Mouse (Mus musculus) forebrain, embryonic 10.5 days (tissue): ENCODE results near the gene Sec24c. TPM values are rescaled to one million over a fixed set of nuclear protein-coding genes. Genes with fewer than 3 reads are reported as not detected.

Experiments used
- DNase-seq: peaks from one replicate; pipeline ENCODE4 v3.0.0-alpha.2; 2017; ENCODE audit warnings: low spot score; ENCODE audit errors: extremely low spot score
- H3K27ac ChIP-seq: fragments of 300-500 bp; sonication (generic); 2 replicates; pipeline ENCODE4 v1.5.1; 2016; ENCODE audit warnings: mild to moderate bottlenecking
- H3K27me3 ChIP-seq: fragments of 300-500 bp; sonication (generic); 2 replicates; pipeline ENCODE4 v1.6.1; 2016; ENCODE audit warnings: mild to moderate bottlenecking; ENCODE audit not compliant: poor library complexity, severe bottlenecking
- H3K36me3 ChIP-seq: fragments of 300-500 bp; sonication (generic); replicated peaks from 2 replicates; pipeline ENCODE4 v1.6.1; 2016; ENCODE audit warnings: mild to moderate bottlenecking, moderate library complexity
- H3K4me1 ChIP-seq: fragments of 300-500 bp; sonication (generic); 2 replicates; pipeline ENCODE4 v1.6.1; 2016
- H3K4me3 ChIP-seq: fragments of 300-500 bp; sonication (generic); 2 replicates; pipeline ENCODE4 v1.5.1; 2016; ENCODE audit warnings: mild to moderate bottlenecking, moderate library complexity
- H3K9me3 ChIP-seq: fragments of 300-500 bp; sonication (generic); 2 replicates; pipeline ENCODE4 v1.6.1; 2016; ENCODE audit warnings: mild to moderate bottlenecking, moderate library complexity
- WGBS: fragments of 180-500 bp; shearing (Covaris S2); methylation state at CpG from one replicate; pipeline ENCODE4 v1.1.7; 2016; 5-methylcytosine and 5-hydroxymethylcytosine counted together
- polyA plus RNA-seq: library from polyadenylated mRNA; unstranded; fragments of >200 nt; fragmentation: Nextera tagmentation; extraction: Ambion mirVana; gene quantifications from 2 replicates; pipeline ENCODE4 v1.2.1, GENCODE M21; 2016

Sec24c gene
- polyA plus RNA-seq, 1 experiment from 2014 or later: 101 TPM

DNA sequence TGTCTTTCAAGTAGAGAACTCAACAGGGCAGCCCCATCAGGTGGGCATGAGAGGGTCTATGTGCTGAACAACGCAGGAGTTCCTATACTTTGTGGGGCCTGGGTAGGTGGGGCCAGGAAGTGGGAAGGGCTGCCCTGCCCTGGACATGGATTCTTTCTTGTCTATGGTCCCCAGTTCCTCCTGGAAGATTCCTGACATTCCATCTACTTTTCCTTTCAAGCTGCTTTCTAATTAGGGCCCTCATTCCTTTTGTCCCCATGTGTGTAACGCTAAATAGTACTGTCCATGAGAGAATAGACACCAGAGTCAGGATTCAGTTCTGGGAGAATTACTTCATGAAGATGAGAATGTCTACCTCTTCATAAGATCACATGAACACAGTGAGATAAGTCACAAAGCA is 10.5 kb upstream of the Sec24c start:
- Histone ChIP-seq H3K4me3 (no peak overlapping the region), H3K4me1 (peaks cover 35% of the 10 kb centered on the region), H3K36me3 (no peaks in the 10 kb centered on the region), H3K27me3 (peaks cover 66% of the 10 kb centered on the region), H3K9me3 (no peaks in the 10 kb centered on the region), H3K27ac (no peak overlapping the region)
- no peak for DNase-seq
- WGBS: 59% methylated on average over 2 of the region's 2 CpGs

DNA sequence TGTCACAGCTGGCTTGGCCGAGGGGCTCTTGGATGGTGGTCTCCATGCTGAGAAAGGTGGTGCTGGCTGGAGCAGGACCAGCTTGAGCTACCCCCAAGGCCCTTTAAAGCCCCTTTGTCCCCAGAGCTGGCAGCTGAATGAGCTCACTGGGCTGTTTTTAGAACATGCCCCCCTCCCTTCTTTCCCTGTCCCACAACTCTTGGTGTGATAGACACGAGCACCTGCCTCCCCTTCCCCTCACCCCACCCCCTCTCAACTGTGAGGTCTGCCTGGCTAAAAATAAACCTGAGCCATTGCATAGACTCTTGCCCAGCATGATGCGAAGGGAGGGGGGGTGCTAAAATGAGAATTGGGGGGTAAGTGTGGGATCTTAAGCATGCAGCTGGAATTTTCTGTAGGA is 9.7 kb upstream of the Sec24c start:
- H3K4me1 ChIP-seq: peaks cover 35% of the 10 kb centered on the region
- no peaks in the 10 kb centered on the region for H3K36me3 ChIP-seq
- no peaks in the 10 kb centered on the region for H3K9me3 ChIP-seq
- H3K4me3 ChIP-seq: no peak overlapping the region
- no peak for DNase-seq
- peaks cover 73% of the 10 kb centered on the region for H3K27me3 ChIP-seq
- 62% methylated on average over 3 of the region's 3 CpGs for WGBS
- peak overlapping the region; percentile 41; the same call in 1 of the 2 replicates for H3K27ac ChIP-seq

DNA sequence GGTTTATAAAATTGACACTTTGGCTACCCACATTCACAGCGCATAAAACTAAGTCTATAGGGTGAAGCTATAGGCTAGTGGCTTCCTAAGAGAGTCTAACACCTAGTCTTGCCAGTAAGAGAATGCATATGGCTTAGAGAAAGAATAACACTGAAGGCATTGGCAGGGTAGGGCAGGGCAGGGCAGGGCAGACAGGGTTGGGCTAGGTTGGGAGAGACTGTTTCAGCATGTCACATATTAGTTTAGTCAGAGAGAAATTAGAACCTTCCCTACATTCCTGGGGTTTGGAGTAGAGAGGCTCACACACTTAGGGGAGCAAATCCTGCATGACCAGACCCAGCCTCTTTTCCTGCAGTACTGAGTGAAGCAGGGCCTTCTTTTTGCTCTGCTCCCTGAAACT is 6.6 kb upstream of the Sec24c start:
- Histone ChIP-seq H3K27me3 (peaks cover 51% of the 10 kb centered on the region), H3K4me1 (peaks cover 13% of the 10 kb centered on the region), H3K4me3 (no peak overlapping the region), H3K27ac (no peak overlapping the region), H3K9me3 (no peaks in the 10 kb centered on the region), H3K36me3 (no peaks in the 10 kb centered on the region)
- DNase-seq: no peak
- WGBS: 72% methylated on average over 1 of the region's 1 CpGs

DNA sequence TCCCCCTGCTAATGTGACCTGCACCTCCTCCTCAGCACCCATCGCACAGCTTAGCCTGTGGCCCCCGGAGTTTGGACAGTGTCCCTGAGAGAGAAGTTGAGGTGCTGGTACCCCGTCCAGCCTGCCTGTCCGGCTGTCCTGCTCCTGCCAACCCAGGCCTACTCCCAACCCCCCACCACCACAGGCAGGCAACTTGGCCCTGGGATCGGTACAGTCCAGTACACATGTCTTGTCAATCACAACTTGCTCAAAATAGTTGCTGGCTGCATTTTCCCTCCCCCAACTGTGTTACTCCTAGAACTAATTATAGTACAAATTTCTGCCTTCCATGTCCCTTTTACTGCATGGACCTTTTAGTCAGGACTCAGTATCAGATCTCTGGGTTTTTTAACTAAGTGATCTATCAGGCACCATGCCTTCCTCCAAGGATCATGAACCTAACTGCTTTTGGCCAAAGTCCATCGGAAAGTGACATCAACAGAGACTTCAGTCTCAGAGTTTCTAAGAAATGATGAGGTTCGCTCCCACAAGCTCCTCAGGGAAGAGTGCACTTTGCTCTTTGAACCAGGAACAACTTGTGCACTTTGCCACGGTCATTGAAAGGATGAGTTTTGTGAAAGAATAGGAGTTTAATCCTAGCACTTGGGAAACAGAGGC is 5.8 kb upstream of the Sec24c start, which contains the start of gene Synpo2l:
Synpo2l (minus strand) TSS at position 201 of the 657 bp plus-strand sequence.
- Histone ChIP-seq H3K27me3 (peaks cover 43% of the 10 kb centered on the region), H3K4me1 (peaks cover 12% of the 10 kb centered on the region), H3K4me3 (no peak within 1 kb of the TSS), H3K27ac (no peak within 1 kb of the TSS), H3K9me3 (no peaks in the 10 kb centered on the region), H3K36me3 (no peaks in the 10 kb centered on the region)
- DNase-seq: no peak
- WGBS: 86% methylated on average over 8 of the region's 8 CpGs

DNA sequence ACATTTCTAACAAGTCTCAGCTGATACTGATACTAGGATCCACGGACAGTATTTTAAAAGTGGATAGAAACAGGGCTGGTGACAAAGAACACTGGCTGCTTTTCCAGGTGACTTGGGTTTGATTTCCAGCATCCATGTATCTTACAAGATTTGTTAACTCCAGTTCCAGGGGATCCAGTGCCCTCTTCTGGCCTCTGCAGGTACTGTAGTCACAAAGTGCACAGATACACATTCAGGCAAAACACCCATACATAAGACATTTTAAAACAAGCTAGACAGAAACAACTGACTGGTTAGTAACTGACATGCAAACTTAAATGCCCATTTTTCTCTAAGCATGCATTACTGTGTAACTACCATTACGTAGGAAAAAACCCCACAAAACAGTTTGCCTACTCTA is 1.1 kb upstream of the Sec24c start:
- no peaks in the 10 kb centered on the region for H3K9me3 ChIP-seq
- peak overlapping the region; percentile 86; the same call in 1 of the 2 replicates for H3K4me3 ChIP-seq
- H3K36me3 ChIP-seq: peaks cover 26% of the 10 kb centered on the region
- H3K27ac ChIP-seq: no peak overlapping the region
- peaks cover 14% of the 10 kb centered on the region; the same call in 1 of the 2 replicates for H3K27me3 ChIP-seq
- peak; percentile 37 for DNase-seq
- WGBS: 91% methylated on average over 2 of the region's 2 CpGs
- peaks cover 18% of the 10 kb centered on the region for H3K4me1 ChIP-seq

DNA sequence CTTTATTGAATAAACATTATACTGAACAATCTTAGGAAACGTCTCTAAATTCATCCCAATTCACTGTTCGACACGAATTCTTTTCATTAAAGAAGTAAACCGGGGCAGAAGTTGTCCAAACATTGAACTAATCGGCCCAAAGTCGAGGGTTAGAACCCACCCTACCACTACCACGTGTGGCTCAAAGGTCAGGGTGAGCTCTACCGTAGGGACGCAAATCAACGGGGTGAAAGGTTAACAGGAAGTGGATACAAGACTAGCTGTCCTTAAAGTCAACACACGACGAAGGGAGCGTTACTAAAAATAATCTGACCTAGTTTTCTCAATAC is 409 bp upstream of the Sec24c start:
- peaks cover 18% of the 10 kb centered on the region for H3K4me1 ChIP-seq
- 0 out of 2 replicates have a peak, but pooled peaks cover 6% of the 10 kb centered on the region for H3K27me3 ChIP-seq
- no peaks in the 10 kb centered on the region for H3K9me3 ChIP-seq
- H3K4me3 ChIP-seq: peak overlapping the region; percentile 86
- DNase-seq: no peak
- 11% methylated on average over 13 of the region's 13 CpGs for WGBS
- peaks cover 33% of the 10 kb centered on the region for H3K36me3 ChIP-seq
- peak overlapping the region; percentile 90 for H3K27ac ChIP-seq

DNA sequence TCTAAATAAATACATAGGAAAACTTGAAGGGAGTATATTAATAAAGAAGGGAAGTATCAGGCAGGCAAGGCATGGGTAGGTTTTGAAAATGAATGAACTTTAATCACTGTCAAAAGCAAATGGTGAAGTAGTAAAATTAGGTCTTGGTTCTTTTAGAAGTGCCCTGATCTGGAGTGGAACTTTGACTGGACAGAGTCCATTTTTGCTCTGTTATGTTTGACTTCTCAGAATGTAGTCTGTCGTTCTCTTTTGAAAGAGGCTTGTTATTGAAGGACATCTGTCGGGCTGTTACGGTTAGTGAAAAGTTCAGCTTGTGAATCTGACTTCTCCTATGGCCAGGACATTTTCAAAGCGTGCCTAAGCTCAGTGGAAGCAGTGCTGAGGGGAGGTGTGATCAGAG is 3.8 kb downstream of the Sec24c start:
- 95% methylated on average over 4 of the region's 4 CpGs for WGBS
- H3K4me1 ChIP-seq: peaks cover 18% of the 10 kb centered on the region
- H3K27me3 ChIP-seq: no peaks in the 10 kb centered on the region
- H3K9me3 ChIP-seq: no peaks in the 10 kb centered on the region
- H3K27ac ChIP-seq: no peak overlapping the region
- DNase-seq: no peak
- H3K36me3 ChIP-seq: peaks cover 75% of the 10 kb centered on the region
- no peak overlapping the region for H3K4me3 ChIP-seq

DNA sequence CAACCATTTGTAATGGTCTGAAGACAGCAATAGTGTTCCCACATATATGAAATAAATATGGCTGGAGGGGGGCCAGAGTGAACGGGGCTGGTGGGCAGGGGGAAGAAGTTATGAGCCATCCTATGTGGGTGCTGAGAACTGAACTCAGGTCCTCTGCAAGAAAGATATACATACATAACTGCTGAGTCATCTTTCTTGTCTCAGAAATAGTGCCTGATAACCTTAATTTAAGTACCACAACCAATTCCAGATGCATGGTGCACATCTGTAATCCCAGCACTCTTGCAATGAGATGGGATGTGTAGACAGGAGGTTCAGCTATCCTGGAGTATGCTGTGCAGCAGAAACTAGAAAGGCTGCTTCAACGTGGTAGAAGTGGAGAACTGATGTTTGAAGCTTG is 7.6 kb downstream of the Sec24c start:
- H3K4me1 ChIP-seq: no peaks in the 10 kb centered on the region
- peaks cover 100% of the 10 kb centered on the region for H3K36me3 ChIP-seq
- H3K27me3 ChIP-seq: no peaks in the 10 kb centered on the region
- DNase-seq: no peak
- whole genome bisulfite sequencing: 95% methylated on average over 2 of the region's 2 CpGs
- H3K4me3 ChIP-seq: no peak overlapping the region
- H3K9me3 ChIP-seq: no peaks in the 10 kb centered on the region
- H3K27ac ChIP-seq: no peak overlapping the region

DNA sequence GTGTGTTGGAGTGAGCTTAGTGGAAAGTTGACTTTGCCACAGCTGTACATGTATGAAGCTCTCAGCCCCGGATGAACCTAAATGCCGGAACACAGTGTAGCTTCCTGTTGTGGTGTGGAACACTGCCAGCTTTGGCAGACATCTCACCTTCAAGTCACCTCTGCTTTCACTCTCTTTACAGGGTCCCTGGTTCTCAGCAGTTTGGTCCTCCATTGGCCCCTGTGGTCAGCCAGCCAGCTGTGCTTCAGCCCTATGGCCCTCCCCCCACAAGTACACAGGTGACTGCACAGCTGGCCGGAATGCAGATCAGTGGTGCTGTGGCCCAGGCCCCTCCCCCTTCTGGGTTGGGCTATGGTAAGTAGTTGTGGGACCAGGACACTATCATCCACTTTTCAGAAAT is 8.4 kb downstream of the Sec24c start:
- WGBS: 90% methylated on average over 3 of the region's 3 CpGs
- DNase-seq: no peak
- H3K27ac ChIP-seq: no peak overlapping the region
- no peaks in the 10 kb centered on the region for H3K4me1 ChIP-seq
- H3K9me3 ChIP-seq: no peaks in the 10 kb centered on the region
- H3K36me3 ChIP-seq: peaks cover 100% of the 10 kb centered on the region
- no peak overlapping the region for H3K4me3 ChIP-seq
- H3K27me3 ChIP-seq: no peaks in the 10 kb centered on the region

DNA sequence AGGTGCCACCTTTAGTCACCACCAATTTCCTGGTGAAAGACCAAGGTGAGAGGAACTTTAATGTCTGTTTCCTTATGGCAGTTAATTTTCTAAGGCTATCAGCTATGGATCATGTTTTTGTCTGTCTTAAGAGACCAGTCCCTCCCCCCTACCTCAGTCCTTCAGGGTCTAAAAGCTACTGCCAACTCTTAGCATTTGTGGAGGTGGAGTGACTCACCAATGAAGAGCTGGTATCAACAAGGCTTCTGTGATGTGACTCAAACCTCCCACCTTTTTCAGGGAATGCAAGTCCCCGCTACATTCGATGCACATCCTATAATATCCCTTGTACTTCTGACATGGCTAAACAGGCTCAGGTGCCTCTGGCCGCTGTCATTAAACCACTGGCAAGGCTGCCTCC is 12.5 kb downstream of the Sec24c start:
- DNase-seq: no peak
- Histone ChIP-seq H3K4me3 (no peak overlapping the region), H3K4me1 (no peaks in the 10 kb centered on the region), H3K27me3 (no peaks in the 10 kb centered on the region), H3K9me3 (no peaks in the 10 kb centered on the region), H3K36me3 (peaks cover 100% of the 10 kb centered on the region), H3K27ac (no peak overlapping the region)
- 95% methylated on average over 3 of the region's 3 CpGs for WGBS

DNA sequence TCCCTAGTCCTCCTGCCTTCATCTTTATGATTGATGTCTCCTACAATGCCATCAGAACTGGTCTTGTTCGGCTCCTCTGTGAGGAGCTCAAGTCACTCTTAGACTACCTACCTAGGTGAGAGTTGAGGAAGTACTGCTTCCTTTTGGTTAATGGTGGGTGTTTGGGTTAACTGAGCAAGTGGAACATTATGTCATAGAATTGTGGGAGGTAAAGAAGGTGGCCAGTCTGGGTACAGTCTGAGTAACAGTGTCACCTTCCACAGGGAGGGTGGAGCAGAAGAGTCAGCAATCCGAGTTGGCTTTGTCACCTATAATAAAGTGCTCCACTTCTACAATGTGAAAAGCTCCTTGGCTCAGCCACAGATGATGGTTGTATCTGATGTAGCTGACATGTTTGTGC is 14.9 kb downstream of the Sec24c start:
- DNase-seq: no peak
- peaks cover 100% of the 10 kb centered on the region for H3K36me3 ChIP-seq
- no peaks in the 10 kb centered on the region for H3K9me3 ChIP-seq
- no peak overlapping the region for H3K4me3 ChIP-seq
- H3K27me3 ChIP-seq: no peaks in the 10 kb centered on the region
- peaks cover 2% of the 10 kb centered on the region for H3K4me1 ChIP-seq
- WGBS: 89% methylated on average over 2 of the region's 2 CpGs
- no peak overlapping the region for H3K27ac ChIP-seq

DNA sequence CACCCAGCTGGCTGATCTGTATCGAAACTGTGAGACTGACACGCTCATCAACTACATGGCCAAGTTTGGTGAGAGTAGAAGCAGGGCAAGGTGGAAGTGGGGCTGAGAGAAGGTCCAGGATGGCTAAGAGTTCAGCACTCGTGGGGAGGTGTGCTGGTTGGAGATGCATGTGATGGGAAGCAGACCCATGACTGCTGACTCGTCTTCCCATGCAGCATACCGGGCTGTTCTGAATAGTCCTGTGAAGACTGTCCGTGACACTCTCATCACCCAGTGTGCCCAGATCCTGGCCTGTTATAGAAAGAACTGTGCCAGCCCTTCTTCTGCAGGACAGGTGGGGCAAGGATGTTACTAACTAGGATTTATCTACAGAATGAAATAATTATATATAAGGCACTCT is 17.7 kb downstream of the Sec24c start:
- WGBS: 92% methylated on average over 6 of the region's 6 CpGs
- H3K36me3 ChIP-seq: peaks cover 78% of the 10 kb centered on the region
- H3K9me3 ChIP-seq: no peaks in the 10 kb centered on the region
- H3K4me1 ChIP-seq: peaks cover 30% of the 10 kb centered on the region
- no peak for DNase-seq
- no peak overlapping the region for H3K4me3 ChIP-seq
- H3K27ac ChIP-seq: no peak overlapping the region
- no peaks in the 10 kb centered on the region for H3K27me3 ChIP-seq

DNA sequence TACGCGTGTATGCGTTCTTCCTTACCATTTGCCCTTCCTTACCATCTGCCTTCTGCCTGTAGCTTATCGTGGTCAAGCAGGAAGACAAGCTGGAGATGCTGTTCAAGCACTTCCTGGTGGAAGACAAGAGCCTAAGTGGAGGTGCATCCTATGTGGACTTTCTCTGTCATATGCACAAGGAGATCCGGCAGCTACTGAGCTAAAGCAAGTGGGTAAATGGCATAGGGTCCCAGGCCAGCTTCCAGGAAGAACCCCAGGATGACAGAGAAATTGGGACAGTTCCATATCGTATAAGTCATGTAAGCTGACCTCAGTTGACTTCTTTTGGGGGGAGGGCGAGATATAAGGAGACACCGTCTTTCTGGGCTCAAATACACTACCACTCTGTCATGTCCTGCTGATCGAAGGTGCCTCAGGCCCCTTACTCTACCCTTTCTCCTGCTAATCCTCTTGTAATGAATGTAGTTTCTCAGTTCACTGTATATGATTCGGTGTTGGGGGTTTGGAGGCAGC is 19.5 kb downstream of the Sec24c start:
- DNase-seq: no peak
- H3K36me3 ChIP-seq: peaks cover 70% of the 10 kb centered on the region
- no peaks in the 10 kb centered on the region for H3K9me3 ChIP-seq
- WGBS: 93% methylated on average over 10 of the region's 10 CpGs
- H3K4me3 ChIP-seq: no peak overlapping the region
- H3K4me1 ChIP-seq: peaks cover 49% of the 10 kb centered on the region
- no peaks in the 10 kb centered on the region for H3K27me3 ChIP-seq
- H3K27ac ChIP-seq: no peak overlapping the region
